Mouse (Mus musculus): ENCODE measurements at regions not wholly inside any gene's neighbourhood (a gene's known extent, or its start where the extent isn't known, plus 50 kb on each side); places are given as distances from the start of the nearest gene placed in this dataset.

- Histone ChIP-seq H3K79me3 (ENCODE audit: low read depth) (no peaks in the 10 kb centered on the region), H3K4me3 (ENCODE audit: insufficient read depth, poor library complexity, severe bottlenecking) (no peak overlapping the region), H3ac (ENCODE audit: control insufficient read depth, insufficient read length, low read depth) (no peak overlapping the region), H3K27me3 (ENCODE audit: control insufficient read depth, insufficient read depth, insufficient read length) (no peaks in the 10 kb centered on the region), H3K36me3 (ENCODE audit: control insufficient read depth, insufficient read depth) (no peaks in the 10 kb centered on the region), H3K79me2 (ENCODE audit: control insufficient read depth, insufficient read depth) (no peaks in the 10 kb centered on the region)
- no peak for TF ChIP-seq CEBPB (IDR thresholded peaks at IDR 0.05; ENCODE audit: low read depth)
- TF ChIP-seq MAX (IDR thresholded peaks at IDR 0.05) = no peak
- TF ChIP-seq CTCF (IDR thresholded peaks at IDR 0.05; ENCODE audit: control insufficient read depth, insufficient read depth, insufficient read length) = no peak
- no peak for TF ChIP-seq FOSL1 (IDR thresholded peaks at IDR 0.05; ENCODE audit: insufficient read depth, low read length, poor library complexity, severe bottlenecking)
- TF ChIP-seq MYOD1 (IDR thresholded peaks at IDR 0.05; ENCODE audit: control insufficient read depth, insufficient read length, low read depth) = no peak
- no peak for TF ChIP-seq USF1 (IDR thresholded peaks at IDR 0.05; ENCODE audit: low read depth)
- no peak for TF ChIP-seq MYOG (IDR thresholded peaks at IDR 0.05; ENCODE audit: control insufficient read depth, extremely low read depth, insufficient read length)
These were observed 95.7 kb downstream of the Fam84a start for GRCm38 (mm10) chr12:14056116-14056515.

GRCm38 (mm10) chr12:14032363-14032762, 119.5 kb downstream of the Fam84a start:
- Histone ChIP-seq H3K79me2 (ENCODE audit: control insufficient read depth, insufficient read depth) (no peaks in the 10 kb centered on the region), H3K27me3 (ENCODE audit: control insufficient read depth, insufficient read depth, insufficient read length) (no peaks in the 10 kb centered on the region), H3K4me3 (ENCODE audit: insufficient read depth, poor library complexity, severe bottlenecking) (no peak overlapping the region), H3K79me3 (ENCODE audit: low read depth) (no peaks in the 10 kb centered on the region), H3K36me3 (ENCODE audit: control insufficient read depth, insufficient read depth) (no peaks in the 10 kb centered on the region), H3ac (ENCODE audit: control insufficient read depth, insufficient read length, low read depth) (no peak overlapping the region)
- TF ChIP-seq USF1 (IDR thresholded peaks at IDR 0.05; ENCODE audit: low read depth) = no peak

- Histone ChIP-seq H3K79me3 (ENCODE audit: low read depth) (no peaks in the 10 kb centered on the region), H3K27me3 (ENCODE audit: control insufficient read depth, insufficient read depth, insufficient read length) (no peaks in the 10 kb centered on the region), H3K36me3 (ENCODE audit: control insufficient read depth, insufficient read depth) (no peaks in the 10 kb centered on the region), H3K4me3 (ENCODE audit: insufficient read depth, poor library complexity, severe bottlenecking) (no peak overlapping the region), H3ac (ENCODE audit: control insufficient read depth, insufficient read length, low read depth) (no peak overlapping the region), H3K79me2 (ENCODE audit: control insufficient read depth, insufficient read depth) (no peaks in the 10 kb centered on the region)
- TF ChIP-seq CTCF (IDR thresholded peaks at IDR 0.05; ENCODE audit: control insufficient read depth, insufficient read depth, insufficient read length) (no peak), FOSL1 (IDR thresholded peaks at IDR 0.05; ENCODE audit: insufficient read depth, low read length, poor library complexity, severe bottlenecking) (no peak), MYOG (IDR thresholded peaks at IDR 0.05; ENCODE audit: control insufficient read depth, extremely low read depth, insufficient read length) (no peak), CEBPB (IDR thresholded peaks at IDR 0.05; ENCODE audit: low read depth) (no peak), MAX (IDR thresholded peaks at IDR 0.05) (no peak), USF1 (IDR thresholded peaks at IDR 0.05; ENCODE audit: low read depth) (no peak), MYOD1 (IDR thresholded peaks at IDR 0.05; ENCODE audit: control insufficient read depth, insufficient read length, low read depth) (no peak)
These were observed 136.6 kb downstream of the Fam84a start for GRCm38 (mm10) chr12:14015271-14015670.

GRCm38 (mm10) chr12:14005991-14006390, 145.9 kb downstream of the Fam84a start:
- no peaks in the 10 kb centered on the region for H3K36me3 ChIP-seq (ENCODE audit: control insufficient read depth, insufficient read depth)
- H3K27me3 ChIP-seq (ENCODE audit: control insufficient read depth, insufficient read depth, insufficient read length) = no peaks in the 10 kb centered on the region
- no peak overlapping the region for H3ac ChIP-seq (ENCODE audit: control insufficient read depth, insufficient read length, low read depth)
- H3K4me3 ChIP-seq (ENCODE audit: insufficient read depth, poor library complexity, severe bottlenecking) = no peak overlapping the region
- no peaks in the 10 kb centered on the region for H3K79me3 ChIP-seq (ENCODE audit: low read depth)
- TF ChIP-seq USF1 (IDR thresholded peaks at IDR 0.05; ENCODE audit: low read depth) (no peak), MYOG (IDR thresholded peaks at IDR 0.05; ENCODE audit: control insufficient read depth, extremely low read depth, insufficient read length) (no peak), MYOD1 (IDR thresholded peaks at IDR 0.05; ENCODE audit: control insufficient read depth, insufficient read length, low read depth) (no peak), CTCF (IDR thresholded peaks at IDR 0.05; ENCODE audit: control insufficient read depth, insufficient read depth, insufficient read length) (no peak), CEBPB (IDR thresholded peaks at IDR 0.05; ENCODE audit: low read depth) (no peak), MAX (IDR thresholded peaks at IDR 0.05) (no peak), FOSL1 (IDR thresholded peaks at IDR 0.05; ENCODE audit: insufficient read depth, low read length, poor library complexity, severe bottlenecking) (no peak)
- no peaks in the 10 kb centered on the region for H3K79me2 ChIP-seq (ENCODE audit: control insufficient read depth, insufficient read depth)

- TF ChIP-seq CTCF (IDR thresholded peaks at IDR 0.05; ENCODE audit: control insufficient read depth, insufficient read depth, insufficient read length) = no peak
- no peak for TF ChIP-seq MYOD1 (IDR thresholded peaks at IDR 0.05; ENCODE audit: control insufficient read depth, insufficient read length, low read depth)
- no peaks in the 10 kb centered on the region for H3K36me3 ChIP-seq (ENCODE audit: control insufficient read depth, insufficient read depth)
- H3K27me3 ChIP-seq (ENCODE audit: control insufficient read depth, insufficient read depth, insufficient read length) = no peaks in the 10 kb centered on the region
- H3K4me3 ChIP-seq (ENCODE audit: insufficient read depth, poor library complexity, severe bottlenecking) = no peak overlapping the region
- no peak overlapping the region for H3ac ChIP-seq (ENCODE audit: control insufficient read depth, insufficient read length, low read depth)
- no peaks in the 10 kb centered on the region for H3K79me3 ChIP-seq (ENCODE audit: low read depth)
- H3K79me2 ChIP-seq (ENCODE audit: control insufficient read depth, insufficient read depth) = no peaks in the 10 kb centered on the region
These were observed 150.2 kb downstream of the Fam84a start for GRCm38 (mm10) chr12:14001672-14002071.

- Histone ChIP-seq H3ac (ENCODE audit: control insufficient read depth, insufficient read length, low read depth) (no peak overlapping the region), H3K79me3 (ENCODE audit: low read depth) (no peaks in the 10 kb centered on the region), H3K36me3 (ENCODE audit: control insufficient read depth, insufficient read depth) (no peaks in the 10 kb centered on the region), H3K27me3 (ENCODE audit: control insufficient read depth, insufficient read depth, insufficient read length) (no peaks in the 10 kb centered on the region), H3K4me3 (ENCODE audit: insufficient read depth, poor library complexity, severe bottlenecking) (no peak overlapping the region), H3K79me2 (ENCODE audit: control insufficient read depth, insufficient read depth) (no peaks in the 10 kb centered on the region)
- TF ChIP-seq CEBPB (IDR thresholded peaks at IDR 0.05; ENCODE audit: low read depth) (no peak), CTCF (IDR thresholded peaks at IDR 0.05; ENCODE audit: control insufficient read depth, insufficient read depth, insufficient read length) (no peak)
These were observed 167.5 kb downstream of the Fam84a start for GRCm38 (mm10) chr12:13984396-13984776.

All from C2C12 (cell line).